Mouse (Mus musculus) forelimb bud, embryonic 11.5 days (tissue): ENCODE measurements around the gene Tubgcp6.

Experiments
- DNase-seq: peaks from one replicate; pipeline ENCODE4 v3.0.0-alpha.2; 2012; ENCODE audit warnings: low read depth, low spot score

Tubgcp6 gene

DNA sequence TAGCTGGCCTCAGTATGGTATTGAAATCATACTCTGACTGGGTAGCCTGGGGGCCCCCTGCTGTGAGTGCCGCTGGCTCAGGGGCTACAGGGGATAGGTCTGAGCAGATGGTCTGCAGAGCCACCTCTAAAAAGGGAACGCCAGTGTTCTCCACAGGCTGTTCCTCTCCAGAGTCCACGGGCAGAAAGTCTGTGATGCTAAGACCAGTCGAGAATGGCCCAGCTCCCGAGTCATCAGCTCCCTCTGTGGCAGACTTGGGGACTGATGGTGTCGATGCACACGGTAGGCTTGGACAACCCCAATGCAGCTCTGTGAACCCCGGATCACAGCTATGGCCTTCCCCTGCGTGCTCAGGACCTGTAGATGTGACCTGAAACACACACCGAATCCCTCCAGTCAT, 19.0 kb downstream of the Tubgcp6 start:
- DNase-seq = no peak

DNA sequence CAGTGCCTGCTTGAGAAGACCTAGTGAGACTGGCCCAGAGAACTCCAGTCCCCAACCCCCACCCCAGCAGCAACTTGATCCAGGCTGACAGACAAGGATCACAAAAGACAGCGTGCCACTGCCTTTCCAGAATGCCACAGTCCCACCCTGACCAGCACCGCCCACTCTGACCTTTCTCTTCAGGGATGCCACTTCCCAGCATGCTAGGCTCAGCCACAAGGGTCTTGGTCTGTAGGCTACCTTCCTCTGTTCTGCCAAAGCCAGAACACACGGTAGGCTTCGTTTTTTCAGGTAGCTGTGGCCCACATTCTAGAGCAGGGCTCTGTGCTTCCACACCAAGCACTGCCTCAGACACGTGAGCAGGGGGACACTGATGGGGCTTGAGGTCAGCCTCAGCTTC, 20.3 kb downstream of the Tubgcp6 start:
- DNase-seq = no peak

- DNase-seq = no peak
These were observed 22.1 kb downstream of the Tubgcp6 start for GRCm38 (mm10) chr15:89100823-89101222.

GRCm38 (mm10) chr15:89098616-89099015, 24.3 kb downstream of the Tubgcp6 start:
- no peak for DNase-seq

- DNase-seq = no peak
These were observed 25.5 kb downstream of the Tubgcp6 start for GRCm38 (mm10) chr15:89097450-89097849.

- no peak for DNase-seq
These were observed 30.7 kb downstream of the Tubgcp6 start for GRCm38 (mm10) chr15:89092181-89092580.

DNA sequence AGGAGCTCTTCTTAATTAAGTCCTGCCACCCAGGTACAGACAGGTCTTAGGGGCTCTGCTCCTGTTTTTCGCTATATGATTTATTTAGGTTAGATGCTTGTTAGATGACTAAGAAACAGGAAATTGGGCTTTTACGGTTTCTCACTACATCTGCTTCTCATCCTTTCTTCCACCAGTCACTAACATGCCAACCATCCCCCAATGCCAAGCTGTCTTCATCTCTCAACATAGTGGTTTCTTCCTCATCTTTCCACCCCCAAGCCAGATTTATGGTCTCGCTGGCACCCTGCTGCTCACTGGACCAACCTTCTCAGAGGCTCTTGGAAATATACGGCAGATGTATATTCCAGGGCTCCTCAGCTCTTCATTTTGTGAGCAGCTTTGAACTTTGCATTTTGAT, 32.2 kb downstream of the Tubgcp6 start:
- no peak for DNase-seq

DNA sequence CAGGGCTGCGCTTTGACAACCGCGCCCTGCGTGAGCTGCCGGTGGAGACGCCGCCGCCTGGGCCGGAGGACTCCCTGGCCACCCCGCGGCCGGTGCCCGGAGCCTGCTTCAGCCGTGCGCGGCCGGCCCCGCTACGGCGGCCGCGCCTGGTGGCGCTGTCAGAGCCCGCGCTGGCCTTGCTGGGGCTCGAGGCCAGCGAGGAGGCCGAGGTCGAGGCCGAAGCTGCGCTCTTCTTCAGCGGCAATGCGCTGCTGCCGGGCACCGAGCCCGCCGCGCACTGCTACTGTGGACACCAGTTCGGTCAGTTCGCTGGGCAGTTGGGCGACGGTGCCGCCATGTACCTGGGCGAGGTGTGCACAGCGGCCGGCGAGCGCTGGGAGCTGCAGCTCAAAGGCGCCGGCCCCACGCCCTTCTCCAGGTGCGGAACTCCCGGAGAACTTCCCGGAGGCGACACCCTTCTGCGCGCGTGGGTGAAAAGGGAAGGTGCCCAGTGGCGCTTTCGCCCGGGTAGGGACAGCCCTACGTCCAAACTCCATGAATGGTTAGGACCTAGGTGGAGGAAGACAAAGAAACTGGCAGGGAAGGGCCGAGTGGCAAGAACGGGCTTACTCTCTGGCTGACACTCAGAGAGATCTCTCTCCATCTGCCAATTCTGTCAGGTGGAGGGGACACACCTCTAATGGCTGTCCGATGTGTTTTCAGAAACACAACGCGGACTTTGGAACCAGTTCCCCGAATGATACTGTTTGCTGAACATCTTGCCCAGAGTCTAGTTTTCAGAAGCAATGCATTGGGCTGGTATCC, 33.5 kb downstream of the Tubgcp6 start:
- no peak for DNase-seq

DNA sequence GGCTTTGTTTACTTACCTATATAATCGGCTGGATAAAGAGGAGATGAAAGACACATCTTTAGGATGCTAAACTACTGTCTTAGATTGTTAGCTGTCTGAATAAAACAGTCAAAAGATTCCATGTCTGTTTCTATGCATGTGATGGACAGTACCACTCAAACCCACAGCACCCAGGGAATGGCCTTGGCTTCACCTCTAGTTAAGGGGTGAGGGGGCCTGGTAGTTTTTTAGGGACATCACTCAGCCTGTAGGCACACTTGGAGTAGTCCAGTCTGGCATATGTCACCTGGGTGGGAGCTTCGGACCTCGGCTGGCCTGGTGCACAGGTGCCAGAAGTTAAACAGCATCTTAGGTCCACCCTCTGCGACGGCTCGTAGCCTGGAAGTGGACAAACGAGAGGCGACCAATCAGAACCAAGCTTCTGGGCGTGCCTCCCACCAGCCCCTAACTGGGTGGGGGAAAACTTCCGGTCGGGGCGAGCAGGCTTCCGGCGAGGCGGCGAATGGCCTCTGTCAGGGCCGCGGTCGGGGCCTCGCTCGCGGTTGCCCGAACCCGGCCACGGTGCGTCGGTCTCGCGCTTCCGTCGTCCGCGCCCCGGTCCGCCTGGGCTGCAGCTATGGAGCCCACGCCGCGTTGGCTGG, 34.2 kb downstream of the Tubgcp6 start, which contains the start of gene Selenoo:
TSS of gene Selenoo (plus strand) at position 478 of the 641 bp plus-strand sequence.
- DNase-seq = peak; percentile 91

GRCm38 (mm10) chr15:89084826-89085225, 38.1 kb downstream of the Tubgcp6 start:
- DNase-seq = no peak

- DNase-seq = no peak
These were observed 39.0 kb downstream of the Tubgcp6 start for GRCm38 (mm10) chr15:89083906-89084305.

DNA sequence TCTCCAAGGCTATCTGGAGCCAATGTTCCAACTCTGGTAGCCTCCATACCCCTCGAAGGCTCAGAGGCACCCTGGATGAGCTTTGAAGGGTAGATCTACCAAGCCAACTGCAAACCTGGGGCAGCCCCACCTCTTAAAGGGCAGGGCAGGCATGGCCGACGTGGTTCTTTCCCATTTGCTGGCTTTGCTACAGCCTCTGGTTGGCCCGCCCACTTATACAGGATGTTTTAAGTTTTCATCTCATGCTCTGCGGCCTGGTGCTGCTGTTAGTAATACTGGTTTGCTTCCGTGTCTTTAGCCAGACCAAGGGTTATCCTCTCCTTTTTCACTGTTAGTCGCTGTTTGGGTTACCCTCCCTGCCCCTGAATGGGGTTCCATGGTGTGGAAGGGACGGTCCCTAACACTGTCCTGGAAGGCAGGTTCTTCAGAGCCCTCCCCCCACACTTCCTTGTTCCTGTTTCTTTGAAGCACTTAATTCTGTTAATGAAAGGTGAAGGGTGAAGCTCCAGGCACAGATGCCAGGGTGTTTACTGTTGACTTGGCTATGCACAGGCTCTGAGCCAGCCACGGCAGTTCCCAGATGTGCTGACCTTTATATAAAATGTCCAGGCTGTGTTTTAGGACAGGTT, 44.6 kb downstream of the Tubgcp6 start:
- DNase-seq = no peak

DNA sequence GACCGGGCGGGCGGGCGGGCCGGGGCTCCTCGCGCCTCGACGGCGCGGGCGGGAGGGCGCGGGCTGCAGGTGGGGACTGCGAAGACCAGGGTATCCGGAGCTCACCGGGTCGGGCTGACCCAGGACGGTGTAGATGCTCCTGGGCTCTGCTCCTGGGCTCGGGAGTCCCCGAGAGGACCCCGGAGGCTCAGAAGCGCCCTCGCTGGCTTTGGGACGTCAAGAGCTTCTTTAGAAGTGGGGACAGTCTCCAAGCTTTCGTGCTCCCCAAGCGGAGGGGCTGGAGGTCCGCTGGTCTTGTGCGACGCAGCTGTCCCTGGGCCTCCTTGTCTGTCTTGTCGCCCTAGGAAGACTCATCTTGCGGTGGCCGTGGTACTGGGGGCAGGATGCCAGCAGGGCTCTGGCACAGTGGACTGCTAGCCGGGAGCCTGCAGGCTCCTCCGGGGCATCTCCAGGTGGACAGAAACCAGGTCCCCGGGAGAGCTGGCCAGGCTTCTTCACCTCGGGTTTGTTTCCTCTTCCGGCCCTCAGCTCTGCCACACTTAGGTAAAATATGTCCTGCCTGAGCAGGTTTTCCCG, 46.7 kb downstream of the Tubgcp6 start:
- no peak for DNase-seq

GRCm38 (mm10) chr15:89075478-89076147, 47.3 kb downstream of the Tubgcp6 start:
- peak; percentile 78 for DNase-seq

DNA sequence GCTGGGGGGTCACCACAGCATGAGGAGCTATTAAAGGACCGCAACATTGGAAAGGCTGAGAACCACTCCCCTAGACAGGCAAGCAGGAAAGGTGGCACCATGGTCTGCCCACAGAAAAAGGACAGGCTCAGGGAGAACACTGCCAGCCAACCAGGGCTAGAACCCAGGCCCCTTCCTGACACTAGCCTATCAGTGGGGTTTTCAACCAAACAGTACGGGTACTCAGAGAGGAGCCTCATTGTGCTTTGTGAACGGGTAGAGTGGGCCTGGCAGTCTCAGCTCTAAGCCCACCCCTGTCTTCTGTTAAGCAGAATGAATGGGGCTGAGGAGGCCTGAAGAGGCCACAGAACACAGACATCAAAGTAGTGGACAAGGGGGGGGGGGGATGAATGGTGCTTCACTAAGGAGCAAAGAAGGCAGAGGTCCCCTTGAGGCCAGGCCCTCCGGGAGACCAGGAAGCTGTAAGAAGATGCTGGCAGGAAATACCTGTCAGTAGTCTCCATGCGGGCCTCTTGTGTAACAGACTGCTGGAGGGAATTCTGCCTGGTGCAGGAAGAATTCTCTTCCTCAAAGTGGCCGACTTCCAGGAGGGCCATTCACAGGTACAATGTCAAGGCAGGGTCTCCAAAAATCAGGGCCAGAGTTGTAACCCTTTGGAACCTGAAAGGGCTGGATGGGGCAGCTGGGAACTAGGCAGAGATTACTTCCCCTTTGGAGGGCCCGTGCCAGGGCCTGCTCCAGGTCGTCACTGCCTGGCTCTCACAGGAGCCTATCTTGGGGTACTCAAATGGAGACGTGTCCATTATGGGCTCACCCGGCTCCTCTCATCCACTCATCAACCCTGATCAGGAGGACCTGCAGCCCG, 48.1 kb downstream of the Tubgcp6 start, which contains the start of gene Trabd:
TSS of gene Trabd (plus strand) at position 512 of the 865 bp plus-strand sequence.
- DNase-seq = no peak

- no peak for DNase-seq
These were observed 48.8 kb downstream of the Tubgcp6 start for GRCm38 (mm10) chr15:89073993-89074603.

GRCm38 (mm10) chr15:89070606-89071005, 52.3 kb downstream of the Tubgcp6 start:
- DNase-seq = no peak

DNA sequence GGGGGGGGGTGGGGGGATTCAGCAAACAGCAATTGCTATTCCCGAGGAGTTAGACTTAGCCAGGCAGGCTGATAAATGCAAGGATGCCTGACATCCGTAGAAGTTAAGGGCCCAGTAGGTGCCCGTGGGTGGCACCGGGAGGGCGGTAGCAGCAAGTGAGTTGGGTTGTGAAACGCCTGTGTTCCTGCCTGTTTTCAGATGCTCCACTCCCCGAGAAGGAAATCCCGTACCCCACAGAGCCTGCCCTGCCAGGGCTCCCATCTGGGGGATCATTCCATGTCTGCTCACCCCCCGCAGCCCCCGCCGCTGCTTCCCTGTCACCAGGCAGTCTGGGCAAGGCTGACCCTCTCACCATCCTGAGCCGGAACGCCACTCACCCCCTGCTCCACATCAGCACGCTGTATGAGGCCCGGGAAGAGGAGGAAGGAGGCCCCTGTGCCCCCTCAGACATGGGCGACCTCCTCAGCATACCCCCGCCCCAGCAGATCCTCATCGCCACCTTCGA, 53.5 kb downstream of the Tubgcp6 start:
- no peak for DNase-seq

- DNase-seq = no peak
These were observed 54.7 kb downstream of the Tubgcp6 start for GRCm38 (mm10) chr15:89068226-89068625.

- DNase-seq = no peak
These were observed 55.3 kb downstream of the Tubgcp6 start for GRCm38 (mm10) chr15:89067609-89068008.
